Mouse (Mus musculus) embryonic facial prominence, embryonic 13.5 days (tissue): ENCODE data around the gene Aldh1a3. TPM values are rescaled to one million over a fixed set of nuclear protein-coding genes. Genes with fewer than 3 reads are reported as not detected.

Experiments
- ATAC-seq: fragments of 200-750 bp; cut with Nextera tagmentation; 2 replicates; pipeline ENCODE4 v1.8.0; 2017; ENCODE audit warnings: low read depth; ENCODE audit not compliant: insufficient number of reproducible peaks, insufficient read depth, low FRiP score, low TSS enrichment
- H3K27ac ChIP-seq: fragments of 300-500 bp; sonication (generic); 2 replicates; pipeline ENCODE4 v1.5.1; 2015; ENCODE audit warnings: moderate library complexity, mild to moderate bottlenecking, inconsistent platforms
- H3K27me3 ChIP-seq: fragments of 300-500 bp; sonication (generic); 2 replicates; pipeline ENCODE4 v1.6.1; 2015; ENCODE audit warnings: mild to moderate bottlenecking, inconsistent platforms
- H3K36me3 ChIP-seq: fragments of 300-500 bp; sonication (generic); 2 replicates; pipeline ENCODE4 v1.6.1; 2015; ENCODE audit warnings: mild to moderate bottlenecking, inconsistent platforms
- H3K4me1 ChIP-seq: fragments of 300-500 bp; sonication (generic); 2 replicates; pipeline ENCODE4 v1.6.1; 2015; ENCODE audit warnings: inconsistent platforms
- H3K4me2 ChIP-seq: fragments of 300-500 bp; sonication (generic); 2 replicates; pipeline ENCODE4 v1.6.1; 2015; ENCODE audit warnings: moderate library complexity, mild to moderate bottlenecking, inconsistent platforms
- H3K4me3 ChIP-seq: fragments of 300-500 bp; sonication (generic); 2 replicates; pipeline ENCODE4 v1.5.1; 2015; ENCODE audit warnings: mild to moderate bottlenecking, inconsistent platforms
- H3K9ac ChIP-seq: fragments of 300-500 bp; sonication (generic); 2 replicates; pipeline ENCODE4 v1.6.1; 2015; ENCODE audit warnings: mild to moderate bottlenecking, inconsistent platforms
- H3K9me3 ChIP-seq: fragments of 300-500 bp; sonication (generic); 2 replicates; pipeline ENCODE4 v1.6.1; 2016; ENCODE audit warnings: inconsistent platforms
- WGBS: fragments of 180-500 bp; shearing (Covaris S2); methylation state at CpG from one replicate; pipeline ENCODE4 v1.1.7; 2015; ENCODE audit warnings: mixed read lengths; 5-methylcytosine and 5-hydroxymethylcytosine counted together
- microRNA-seq: library from miRNA; unstranded; fragments of <30 nt; microRNA quantifications from one replicate; pipeline ENCODE4, GENCODE M21; 2016
- polyA plus RNA-seq: library from polyadenylated mRNA; unstranded; fragments of >200 nt; fragmentation: Nextera tagmentation; extraction: Ambion mirVana; gene quantifications from 2 replicates; pipeline ENCODE4 v1.2.1, GENCODE M21; 2015

The Aldh1a3 gene
- polyA plus RNA-seq, 1 experiment from 2014 or later, result 17.3 TPM

GRCm38 (mm10) chr7:66342831-66343230 is 84.5 kb downstream of the Aldh1a3 start:
- H3K27ac ChIP-seq, result no peak overlapping the region
- no peak overlapping the region for H3K4me2 ChIP-seq
- H3K27me3 ChIP-seq, result no peaks in the 10 kb centered on the region
- no peak overlapping the region for H3K4me3 ChIP-seq
- WGBS, result 80% methylated on average over 6 of the region's 6 CpGs
- no peak for ATAC-seq
- no peaks in the 10 kb centered on the region for H3K36me3 ChIP-seq
- H3K4me1 ChIP-seq, result 0 out of 2 replicates have a peak, but pooled peaks cover 6% of the 10 kb centered on the region
- no peaks in the 10 kb centered on the region for H3K9me3 ChIP-seq
- H3K9ac ChIP-seq, result no peak overlapping the region

GRCm38 (mm10) chr7:66342323-66342722 is 85.0 kb downstream of the Aldh1a3 start:
- Histone ChIP-seq H3K4me3 (no peak overlapping the region), H3K27me3 (no peaks in the 10 kb centered on the region), H3K9me3 (no peaks in the 10 kb centered on the region), H3K4me1 (0 out of 2 replicates have a peak, but pooled peaks cover 4% of the 10 kb centered on the region), H3K9ac (no peak overlapping the region), H3K36me3 (no peaks in the 10 kb centered on the region), H3K27ac (no peak overlapping the region), H3K4me2 (no peak overlapping the region)
- no peak for ATAC-seq
- 37% methylated on average over 4 of the region's 4 CpGs for WGBS

Small RNA genes lying within 50 kb of the gene (microRNA-seq; reads per million reads assigned to microRNA genes)
- not detected for gene Mir7057

Other genes with a start within 250 kb of the Aldh1a3 start
- not detected in 2 replicates for gene Gm10974, start 61.6 kb downstream of the Aldh1a3 start, polyA plus RNA-seq
- 14.3 and 15.8 TPM in 2 replicates for gene Lrrk1, start 39.2 kb downstream of the Aldh1a3 start, polyA plus RNA-seq